Mouse (Mus musculus) limb, embryonic 10.5 days (tissue): Measurements from ENCODE around the gene Lgi2. TPM values are rescaled to one million over a fixed set of nuclear protein-coding genes. Genes with fewer than 3 reads are reported as not detected.

Source experiments
- DNase-seq: peaks from one replicate; pipeline ENCODE4 v3.0.0-alpha.2; 2017; ENCODE audit warnings: low spot score
- H3K27ac ChIP-seq: fragments of 300-500 bp; sonication (generic); 2 replicates; pipeline ENCODE4 v1.5.1; 2016; ENCODE audit warnings: mild to moderate bottlenecking
- H3K27me3 ChIP-seq: fragments of 300-500 bp; sonication (generic); 2 replicates; pipeline ENCODE4 v1.6.1; 2016; ENCODE audit warnings: low read depth, mild to moderate bottlenecking; ENCODE audit not compliant: poor library complexity, severe bottlenecking
- H3K36me3 ChIP-seq: fragments of 300-500 bp; sonication (generic); 2 replicates; pipeline ENCODE4 v1.6.1; 2016; ENCODE audit warnings: mild to moderate bottlenecking, moderate library complexity
- H3K4me1 ChIP-seq: fragments of 300-500 bp; sonication (generic); 2 replicates; pipeline ENCODE4 v1.6.1; 2016
- H3K4me3 ChIP-seq: fragments of 300-500 bp; sonication (generic); 2 replicates; pipeline ENCODE4 v1.5.1; 2016; ENCODE audit warnings: mild to moderate bottlenecking, moderate library complexity
- H3K9me3 ChIP-seq: fragments of 300-500 bp; sonication (generic); replicated peaks from 2 replicates; pipeline ENCODE4 v1.6.1; 2016; ENCODE audit warnings: mild to moderate bottlenecking
- whole genome bisulfite sequencing: fragments of 180-500 bp; shearing (Covaris S2); methylation state at CpG from one replicate; pipeline ENCODE4 v1.1.7; 2016; 5-methylcytosine and 5-hydroxymethylcytosine counted together
- polyA plus RNA-seq: library from polyadenylated mRNA; unstranded; fragments of >200 nt; fragmentation: Nextera tagmentation; extraction: Ambion mirVana; gene quantifications from 2 replicates; pipeline ENCODE4 v1.2.1, GENCODE M21; 2016

The Lgi2 gene
- 0.88 and 1.1 TPM in 2 replicates for polyA plus RNA-seq

DNA sequence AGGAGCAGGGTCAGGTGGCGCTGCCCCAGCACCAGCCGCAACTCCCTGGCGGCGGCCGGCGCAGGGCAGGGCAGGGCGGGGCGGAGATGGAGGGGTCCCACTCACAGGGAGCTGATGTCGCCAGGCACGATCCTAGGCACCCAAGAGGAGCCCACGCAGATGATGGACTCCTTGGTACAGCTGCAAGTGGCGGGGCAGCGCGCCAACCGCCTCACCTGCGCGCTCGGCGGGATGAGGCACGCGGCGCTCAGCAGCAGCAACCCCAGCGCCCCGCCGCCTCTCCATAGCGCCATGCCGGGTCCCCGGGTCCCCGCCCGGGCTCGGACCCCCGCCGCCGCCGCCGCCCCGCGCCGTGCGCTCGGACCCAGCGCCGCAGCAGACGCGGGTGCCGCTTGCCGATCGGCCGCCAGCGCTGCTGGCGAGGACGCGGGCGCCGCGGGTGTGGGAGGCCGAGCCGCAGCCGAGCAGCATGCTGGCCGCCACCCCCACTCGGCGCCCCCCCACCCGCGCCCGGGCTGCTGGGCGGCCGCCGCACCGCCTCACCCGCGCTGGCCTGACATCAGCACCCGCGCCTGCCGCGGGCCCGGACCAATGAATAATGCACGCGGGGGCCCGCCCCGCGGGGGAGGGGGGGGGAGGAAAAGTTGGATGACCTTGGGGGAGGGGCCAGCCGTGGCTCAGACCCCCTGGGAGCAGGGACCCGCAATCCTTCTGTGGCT, at the start of gene Lgi2:
Lgi2 (minus strand) TSS at position 650 of the 719 bp plus-strand sequence.
- peaks cover 16% of the 10 kb centered on the region for H3K4me1 ChIP-seq
- peak within 1 kb of the TSS; percentile 75 for H3K4me3 ChIP-seq
- DNase-seq = peak; percentile 72
- peak within 1 kb of the TSS; percentile 86 for H3K27ac ChIP-seq
- under 1% methylated on average over 83 of the region's 83 CpGs for WGBS
- H3K27me3 ChIP-seq = peaks cover 38% of the 10 kb centered on the region
- H3K9me3 ChIP-seq = no peaks in the 10 kb centered on the region
- H3K36me3 ChIP-seq = no peaks in the 10 kb centered on the region

DNA sequence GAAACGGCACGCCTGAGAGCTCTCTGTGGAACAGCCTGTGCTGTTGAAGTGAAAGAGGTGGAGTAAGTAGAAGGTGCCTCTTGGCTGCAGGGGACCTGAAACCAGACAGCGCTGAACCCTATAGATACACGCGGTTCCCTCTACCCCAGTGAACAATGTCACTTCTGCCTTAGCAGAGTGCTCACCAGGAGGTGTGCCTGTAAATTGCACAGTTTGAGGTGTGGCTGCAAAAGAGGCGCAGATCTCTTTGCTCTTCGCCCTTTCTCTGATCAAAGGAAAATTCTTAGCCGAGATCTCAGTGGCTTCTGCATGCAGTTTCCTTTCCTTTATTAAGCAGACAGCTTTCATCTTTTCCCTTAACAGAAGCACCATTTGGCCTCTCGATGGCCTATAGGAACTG, 49.2 kb upstream of the Lgi2 start:
- no peak overlapping the region for H3K4me3 ChIP-seq
- no peak overlapping the region for H3K27ac ChIP-seq
- 47% methylated on average over 9 of the region's 9 CpGs for WGBS

GRCm38 (mm10) chr5:52614686-52615085, 48.4 kb upstream of the Lgi2 start:
- 70% methylated on average over 4 of the region's 4 CpGs for whole genome bisulfite sequencing
- peaks cover 23% of the 10 kb centered on the region for H3K27me3 ChIP-seq
- H3K27ac ChIP-seq = no peak overlapping the region
- no peak for DNase-seq
- H3K36me3 ChIP-seq = no peaks in the 10 kb centered on the region
- H3K9me3 ChIP-seq = no peaks in the 10 kb centered on the region
- H3K4me3 ChIP-seq = no peak overlapping the region
- peaks cover 41% of the 10 kb centered on the region for H3K4me1 ChIP-seq

More for the DNA sequence above, 49.2 kb upstream of the Lgi2 start:
- Histone ChIP-seq H3K27me3 (peaks cover 30% of the 10 kb centered on the region), H3K9me3 (no peaks in the 10 kb centered on the region), H3K36me3 (no peaks in the 10 kb centered on the region), H3K4me1 (peaks cover 41% of the 10 kb centered on the region)
- no peak for DNase-seq

GRCm38 (mm10) chr5:52612776-52613175, 46.5 kb upstream of the Lgi2 start:
- Histone ChIP-seq H3K4me3 (no peak overlapping the region), H3K27ac (no peak overlapping the region), H3K36me3 (no peaks in the 10 kb centered on the region), H3K27me3 (peaks cover 7% of the 10 kb centered on the region), H3K4me1 (peaks cover 29% of the 10 kb centered on the region), H3K9me3 (no peaks in the 10 kb centered on the region)
- 89% methylated on average over 8 of the region's 8 CpGs for WGBS
- DNase-seq = no peak

- no peak for DNase-seq
- Histone ChIP-seq H3K36me3 (no peaks in the 10 kb centered on the region), H3K27ac (no peak overlapping the region), H3K4me3 (no peak overlapping the region), H3K4me1 (peaks cover 18% of the 10 kb centered on the region), H3K27me3 (no peaks in the 10 kb centered on the region), H3K9me3 (0 out of 2 replicates have a peak, but pooled peaks cover 2% of the 10 kb centered on the region)
- WGBS = 87% methylated on average over 10 of the region's 10 CpGs
These were observed 45.1 kb upstream of the Lgi2 start for GRCm38 (mm10) chr5:52611315-52611895.

- WGBS = 72% methylated on average over 4 of the region's 4 CpGs
- H3K27me3 ChIP-seq = no peaks in the 10 kb centered on the region
These were observed 44.0 kb upstream of the Lgi2 start for GRCm38 (mm10) chr5:52610306-52610705.

DNA sequence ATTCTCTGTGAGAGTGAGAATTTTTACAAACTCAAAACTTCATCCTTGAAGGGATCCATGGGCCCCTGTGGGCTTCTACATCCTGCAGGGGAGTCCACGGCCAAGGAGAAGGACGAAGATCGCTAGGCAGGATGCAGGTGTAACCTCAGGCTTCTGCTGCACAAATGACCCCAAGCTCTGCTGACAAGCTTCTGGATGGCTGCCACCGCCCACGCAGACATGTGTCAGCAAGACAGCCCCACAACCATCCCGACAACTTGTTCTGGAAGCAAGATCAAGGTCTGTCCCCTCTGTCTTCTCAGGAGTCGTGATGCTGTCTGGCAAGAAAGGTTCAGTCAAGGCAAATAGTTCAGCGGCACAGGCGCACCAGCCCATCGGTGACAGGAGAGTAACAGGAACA, 43.4 kb upstream of the Lgi2 start:
- Histone ChIP-seq H3K27me3 (no peaks in the 10 kb centered on the region), H3K4me1 (peaks cover 9% of the 10 kb centered on the region), H3K27ac (no peak overlapping the region), H3K4me3 (no peak overlapping the region), H3K9me3 (0 out of 2 replicates have a peak, but pooled peaks cover 2% of the 10 kb centered on the region), H3K36me3 (no peaks in the 10 kb centered on the region)
- DNase-seq = no peak
- 87% methylated on average over 10 of the region's 10 CpGs for WGBS

More at GRCm38 (mm10) chr5:52610306-52610705, 44.0 kb upstream of the Lgi2 start:
- H3K4me3 ChIP-seq = no peak overlapping the region
- H3K36me3 ChIP-seq = no peaks in the 10 kb centered on the region
- no peak overlapping the region for H3K27ac ChIP-seq
- peaks cover 9% of the 10 kb centered on the region for H3K4me1 ChIP-seq
- no peak for DNase-seq
- 0 out of 2 replicates have a peak, but pooled peaks cover 2% of the 10 kb centered on the region for H3K9me3 ChIP-seq

- Histone ChIP-seq H3K4me1 (peaks cover 16% of the 10 kb centered on the region), H3K4me3 (no peak overlapping the region), H3K27me3 (no peaks in the 10 kb centered on the region), H3K9me3 (0 out of 2 replicates have a peak, but pooled peaks cover 2% of the 10 kb centered on the region), H3K36me3 (no peaks in the 10 kb centered on the region), H3K27ac (no peak overlapping the region)
- DNase-seq = no peak
- 42% methylated on average over 6 of the region's 6 CpGs for WGBS
These were observed 38.4 kb upstream of the Lgi2 start for GRCm38 (mm10) chr5:52604582-52605041.

- Histone ChIP-seq H3K27ac (no peak overlapping the region), H3K36me3 (no peaks in the 10 kb centered on the region), H3K4me1 (no peaks in the 10 kb centered on the region), H3K4me3 (no peak overlapping the region), H3K27me3 (no peaks in the 10 kb centered on the region), H3K9me3 (no peaks in the 10 kb centered on the region)
- DNase-seq = no peak
- 95% methylated on average over 9 of the region's 9 CpGs for WGBS
These were observed 24.4 kb upstream of the Lgi2 start for GRCm38 (mm10) chr5:52590612-52591011.

DNA sequence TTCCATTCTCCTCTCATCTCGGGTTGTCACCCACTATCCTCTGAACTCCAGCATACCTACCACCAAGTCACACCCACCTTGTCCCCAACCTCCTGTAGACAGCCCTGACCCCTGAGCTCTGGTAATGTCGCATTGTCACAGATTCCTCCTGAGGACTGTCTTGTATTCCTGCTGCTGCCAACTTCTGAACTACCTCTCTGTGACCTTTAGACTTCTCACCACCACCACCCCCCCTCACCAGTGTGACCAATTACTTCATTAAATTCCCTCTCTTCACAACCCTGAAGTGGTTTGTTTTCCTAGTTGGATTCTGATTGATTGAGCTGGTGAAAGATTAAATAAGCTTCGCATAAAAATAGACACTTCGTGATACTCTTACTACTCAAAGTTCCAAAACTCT, 22.4 kb upstream of the Lgi2 start:
- H3K36me3 ChIP-seq = no peaks in the 10 kb centered on the region
- no peak overlapping the region for H3K4me3 ChIP-seq
- WGBS = 84% methylated on average over 4 of the region's 4 CpGs
- no peaks in the 10 kb centered on the region for H3K4me1 ChIP-seq
- no peaks in the 10 kb centered on the region for H3K9me3 ChIP-seq
- H3K27ac ChIP-seq = no peak overlapping the region
- no peaks in the 10 kb centered on the region for H3K27me3 ChIP-seq
- DNase-seq = no peak

DNA sequence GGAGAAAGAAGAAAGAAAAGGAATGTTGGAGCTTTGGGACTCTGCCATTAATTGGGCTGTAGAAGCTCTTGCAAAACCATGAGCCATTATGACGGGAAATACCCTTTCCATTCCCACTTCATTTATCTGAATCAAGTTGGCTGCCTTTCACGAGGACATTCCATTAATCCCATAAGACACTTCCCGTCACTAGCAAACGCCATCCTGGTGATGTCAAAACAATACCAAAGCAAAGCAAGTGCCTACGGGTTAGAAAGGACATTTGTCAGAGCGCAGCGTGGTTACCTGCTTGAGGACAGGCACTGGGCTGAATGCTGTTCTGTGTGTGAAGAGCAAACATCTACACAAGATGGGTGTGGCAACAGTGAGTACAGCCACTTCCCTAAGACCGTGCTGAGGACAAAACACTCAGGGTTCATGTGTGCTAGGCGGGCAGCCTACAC, 21.1 kb upstream of the Lgi2 start:
- Histone ChIP-seq H3K4me1 (no peaks in the 10 kb centered on the region), H3K36me3 (no peaks in the 10 kb centered on the region), H3K4me3 (no peak overlapping the region), H3K9me3 (no peaks in the 10 kb centered on the region), H3K27ac (no peak overlapping the region), H3K27me3 (no peaks in the 10 kb centered on the region)
- 89% methylated on average over 9 of the region's 9 CpGs for WGBS
- no peak for DNase-seq

GRCm38 (mm10) chr5:52572572-52572971, 6.3 kb upstream of the Lgi2 start:
- Histone ChIP-seq H3K9me3 (no peaks in the 10 kb centered on the region), H3K4me1 (no peaks in the 10 kb centered on the region), H3K27ac (no peak overlapping the region), H3K36me3 (no peaks in the 10 kb centered on the region), H3K27me3 (peaks cover 4% of the 10 kb centered on the region; the same call in 1 of the 2 replicates), H3K4me3 (no peak overlapping the region)
- DNase-seq = no peak
- 55% methylated on average over 1 of the region's 1 CpGs for WGBS

- Histone ChIP-seq H3K4me1 (peaks cover 9% of the 10 kb centered on the region), H3K36me3 (no peaks in the 10 kb centered on the region), H3K27me3 (peaks cover 16% of the 10 kb centered on the region), H3K4me3 (no peak overlapping the region), H3K27ac (no peak overlapping the region), H3K9me3 (no peaks in the 10 kb centered on the region)
- DNase-seq = no peak
- WGBS = 76% methylated on average over 6 of the region's 6 CpGs
These were observed 4.5 kb upstream of the Lgi2 start for GRCm38 (mm10) chr5:52570746-52571145.
